Mouse (Mus musculus) liver, embryonic 14.5 days (tissue): ENCODE measurements around the gene Dgkz. TPM values are rescaled to one million over a fixed set of nuclear protein-coding genes. Genes with fewer than 3 reads are reported as not detected.

Source experiments
- ATAC-seq: fragments of 200-750 bp; cut with Nextera tagmentation; 2 replicates; pipeline ENCODE4 v1.8.0; 2017; ENCODE audit warnings: moderate number of reproducible peaks, mild to moderate bottlenecking, moderate library complexity; ENCODE audit not compliant: insufficient read depth
- DNase-seq, 3 experiments: peaks; one replicate each; pipeline ENCODE4 v3.0.0-alpha.2; 2012 to 2013; ENCODE audit warnings: low read depth in 3 of 3, low spot score in 3 of 3
- H3K27ac ChIP-seq: fragments of 300-500 bp; sonication (generic); 2 replicates; pipeline ENCODE4 v1.5.1; 2014; ENCODE audit warnings: moderate library complexity, mild to moderate bottlenecking, control low read depth, inconsistent platforms
- H3K27me3 ChIP-seq: fragments of 300-500 bp; sonication (generic); 2 replicates; pipeline ENCODE4 v1.6.1; 2014; ENCODE audit warnings: mild to moderate bottlenecking, low read length, moderate library complexity; ENCODE audit not compliant: control insufficient read depth, insufficient read depth
- H3K36me3 ChIP-seq: fragments of 300-500 bp; sonication (generic); replicated peaks from 2 replicates; pipeline ENCODE4 v1.6.1; 2014; ENCODE audit warnings: low read depth; ENCODE audit not compliant: control insufficient read depth, insufficient read depth
- H3K4me1 ChIP-seq, 2 experiments: fragments of 200-500 bp in 1 of 2; fragments of 300-500 bp in 1 of 2; sonication (generic) in 1 of 2; replicated peaks; 2 replicates each; pipeline ENCODE4 v1.6.1; 2012 to 2014; ENCODE audit warnings: antibody characterized with exemption in 1 of 2, inconsistent platforms in 1 of 2, low read length in 1 of 2; ENCODE audit not compliant: control insufficient read depth in 2 of 2, insufficient read depth in 2 of 2
- H3K4me2 ChIP-seq: fragments of 300-500 bp; sonication (generic); 2 replicates; pipeline ENCODE4 v1.6.1; 2014; ENCODE audit warnings: low read depth, mild to moderate bottlenecking, control low read depth, moderate library complexity
- H3K4me3 ChIP-seq, 2 experiments: fragments of 200-500 bp in 1 of 2; fragments of 300-500 bp in 1 of 2; sonication (generic) in 1 of 2; 2 replicates each; pipeline ENCODE4 v1.5.1; 2012 to 2014; ENCODE audit warnings: low read depth in 2 of 2, low read length in 2 of 2, mild to moderate bottlenecking in 2 of 2, control low read depth in 1 of 2, inconsistent platforms in 1 of 2, moderate library complexity in 1 of 2; ENCODE audit not compliant: insufficient read depth in 1 of 2
- H3K9ac ChIP-seq: fragments of 300-500 bp; sonication (generic); replicated peaks from 2 replicates; pipeline ENCODE4 v1.6.1; 2014; ENCODE audit warnings: mild to moderate bottlenecking, control low read depth, moderate library complexity
- H3K9me3 ChIP-seq: fragments of 300-500 bp; sonication (generic); 2 replicates; pipeline ENCODE4 v1.6.1; 2016; ENCODE audit warnings: low read length, mixed read lengths; ENCODE audit not compliant: control insufficient read depth
- CTCF ChIP-seq: IDR thresholded peaks from 2 replicates; pipeline ENCODE4 v1.5.1; 2016; ENCODE audit warnings: antibody characterized with exemption, low read depth, control low read depth
- EP300 ChIP-seq: IDR thresholded peaks from 2 replicates; pipeline ENCODE4 v1.6.1; 2016; ENCODE audit warnings: antibody characterized with exemption, low read depth
- WGBS: fragments of 180-500 bp; shearing (Covaris S2); extraction: QIAGEN DNeasy Blood & Tissue Kit; methylation state at CpG from one replicate; pipeline ENCODE4 v1.1.7; 2014; ENCODE audit not compliant: insufficient replicate concordance; 5-methylcytosine and 5-hydroxymethylcytosine counted together
- polyA plus RNA-seq, 2 experiments: library from polyadenylated mRNA; depleted of rRNA in 1 of 2; stranded (reverse) in 1 of 2; unstranded in 1 of 2; fragments of >200 nt; fragmentation: Nextera tagmentation in 1 of 2; extraction: Ambion mirVana in 1 of 2; gene quantifications; 2 replicates each; pipeline versions ENCODE4 v1.2.1 to v1.2.3; 2012 to 2014

Gene Dgkz
- polyA plus RNA-seq, 2 experiments = 19.6 to 60.7 TPM

DNA sequence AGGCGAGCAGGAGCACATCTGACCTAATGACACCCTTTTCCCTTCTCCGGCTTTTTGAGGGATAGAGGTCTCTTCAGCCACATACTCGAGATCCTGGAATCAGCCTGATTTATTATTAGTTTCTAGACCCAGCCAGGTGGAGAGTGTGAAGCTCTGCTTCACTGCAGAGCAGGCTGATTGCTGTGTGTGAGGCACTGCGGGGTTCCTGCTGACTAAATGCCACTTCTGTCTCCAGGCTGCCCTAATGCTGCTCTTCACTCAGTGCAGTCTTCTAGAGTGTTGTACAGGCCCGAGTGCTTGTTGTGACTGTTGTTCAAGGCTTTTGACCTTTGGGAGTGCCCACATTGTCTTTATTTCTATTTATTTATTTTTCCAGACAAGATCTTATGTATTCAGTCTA lies 73.3 kb downstream of the Dgkz start:
- H3K4me2 ChIP-seq = no peak overlapping the region
- no peaks in the 10 kb centered on the region for H3K9me3 ChIP-seq
- H3K27me3 ChIP-seq = no peaks in the 10 kb centered on the region
- no peak for DNase-seq
- ATAC-seq = no peak
- H3K4me1 ChIP-seq = no peaks in the 10 kb centered on the region
- TF ChIP-seq EP300 = no peak
- TF ChIP-seq CTCF = no peak
- H3K4me3 ChIP-seq = no peak overlapping the region
- 74% methylated on average over 5 of the region's 5 CpGs for WGBS
- no peak overlapping the region for H3K27ac ChIP-seq
- H3K36me3 ChIP-seq = no peaks in the 10 kb centered on the region; the same call in 1 of the 2 replicates
- H3K9ac ChIP-seq = no peak overlapping the region

- Histone ChIP-seq H3K4me3 (no peak overlapping the region), H3K9me3 (no peaks in the 10 kb centered on the region), H3K9ac (no peak overlapping the region), H3K4me1 (no peaks in the 10 kb centered on the region), H3K4me2 (no peak overlapping the region), H3K36me3 (no peaks in the 10 kb centered on the region; the same call in 1 of the 2 replicates), H3K27me3 (no peaks in the 10 kb centered on the region), H3K27ac (no peak overlapping the region)
- TF ChIP-seq EP300 (no peak), CTCF (no peak)
- 73% methylated on average over 8 of the region's 8 CpGs for WGBS
- ATAC-seq (no peak), DNase-seq (no peak)
Observed at GRCm38 (mm10) chr2:91900431-91900830, 75.2 kb downstream of the Dgkz start.

GRCm38 (mm10) chr2:91899141-91899540 lies 76.5 kb downstream of the Dgkz start:
- ATAC-seq (no peak), DNase-seq (no peak)
- Histone ChIP-seq H3K27me3 (no peaks in the 10 kb centered on the region), H3K36me3 (no peaks in the 10 kb centered on the region; the same call in 1 of the 2 replicates), H3K4me1 (no peaks in the 10 kb centered on the region), H3K9ac (no peak overlapping the region), H3K4me2 (no peak overlapping the region), H3K9me3 (no peaks in the 10 kb centered on the region), H3K4me3 (no peak overlapping the region), H3K27ac (no peak overlapping the region)
- 83% methylated on average over 3 of the region's 3 CpGs for WGBS
- TF ChIP-seq EP300 = no peak
- TF ChIP-seq CTCF = no peak

GRCm38 (mm10) chr2:91897968-91898367 lies 77.7 kb downstream of the Dgkz start:
- no peak overlapping the region for H3K4me3 ChIP-seq
- H3K36me3 ChIP-seq = no peaks in the 10 kb centered on the region; the same call in 1 of the 2 replicates
- TF ChIP-seq CTCF (no peak), EP300 (no peak)
- no peaks in the 10 kb centered on the region for H3K4me1 ChIP-seq
- ATAC-seq (no peak), DNase-seq (no peak)
- no peak overlapping the region for H3K4me2 ChIP-seq
- H3K27me3 ChIP-seq = no peaks in the 10 kb centered on the region
- H3K9me3 ChIP-seq = no peaks in the 10 kb centered on the region
- no peak overlapping the region for H3K9ac ChIP-seq
- H3K27ac ChIP-seq = no peak overlapping the region

- H3K4me2 ChIP-seq = no peak overlapping the region
- ATAC-seq (no peak), DNase-seq (no peak)
- H3K9ac ChIP-seq = no peak overlapping the region
- WGBS = 78% methylated on average over 3 of the region's 3 CpGs
- TF ChIP-seq CTCF (no peak), EP300 (no peak)
- H3K36me3 ChIP-seq = no peaks in the 10 kb centered on the region; the same call in 1 of the 2 replicates
- no peaks in the 10 kb centered on the region for H3K4me1 ChIP-seq
- no peaks in the 10 kb centered on the region for H3K9me3 ChIP-seq
- no peak overlapping the region for H3K4me3 ChIP-seq
- no peak overlapping the region for H3K27ac ChIP-seq
- no peaks in the 10 kb centered on the region for H3K27me3 ChIP-seq
Observed at GRCm38 (mm10) chr2:91895401-91895800, 80.3 kb downstream of the Dgkz start.
